Mouse (Mus musculus) liver, adult 2 months (tissue): ENCODE results near the gene Pde8a.

Experiments used
- CTCF ChIP-seq: fragments of 200-500 bp; IDR thresholded peaks from 2 replicates; pipeline ENCODE4 v1.5.1; 2011; ENCODE audit warnings: low read depth, low read length, control low read depth
- POLR2A ChIP-seq: fragments of 200-500 bp; IDR thresholded peaks from 2 replicates; pipeline ENCODE4 v1.6.1; 2011; ENCODE audit warnings: low read length, control low read depth; ENCODE audit not compliant: insufficient read depth; ENCODE audit errors: extremely low read depth

GRCm38 (mm10) chr7:81230091-81230792, 16.8 kb downstream of the Pde8a start:
- TF ChIP-seq CTCF (no peak), POLR2A (no peak)
